Mouse (Mus musculus) urinary bladder, postnatal 14 days (tissue): ENCODE measurements around the gene Rab3a.

ENCODE experiments used
- DNase-seq: peaks from one replicate; pipeline ENCODE4 v3.0.0; 2021; ENCODE audit warnings: low spot score

Gene Rab3a

GRCm38 (mm10) chr8:70758616-70759561, 4.4 kb downstream of the Rab3a start:
- peak; percentile 4 for DNase-seq

GRCm38 (mm10) chr8:70760350-70760749, 5.9 kb downstream of the Rab3a start:
- DNase-seq, result no peak

GRCm38 (mm10) chr8:70760775-70761406, 6.4 kb downstream of the Rab3a start, which contains the start of gene Mpv17l2:
Gene Mpv17l2 (minus strand): TSS chr8:70760946.
- DNase-seq, result peak; percentile 96

GRCm38 (mm10) chr8:70762118-70762517, 7.6 kb downstream of the Rab3a start:
- no peak for DNase-seq

- peak; percentile 62 for DNase-seq
Measured at GRCm38 (mm10) chr8:70763354-70763753, 8.9 kb downstream of the Rab3a start.

- DNase-seq, result no peak
Measured at GRCm38 (mm10) chr8:70764026-70764425, 9.5 kb downstream of the Rab3a start.

GRCm38 (mm10) chr8:70764676-70765075, 10.2 kb downstream of the Rab3a start:
- no peak for DNase-seq

- DNase-seq, result no peak
Measured at GRCm38 (mm10) chr8:70765329-70765728, 10.8 kb downstream of the Rab3a start.

GRCm38 (mm10) chr8:70765838-70766570, 11.5 kb downstream of the Rab3a start:
- peak; percentile 53 for DNase-seq

- peak; percentile 88 for DNase-seq
Measured at GRCm38 (mm10) chr8:70766571-70767440, 12.3 kb downstream of the Rab3a start.

GRCm38 (mm10) chr8:70767503-70767902, 13.0 kb downstream of the Rab3a start:
- no peak for DNase-seq

GRCm38 (mm10) chr8:70768231-70768776, 13.8 kb downstream of the Rab3a start:
- DNase-seq, result no peak

- DNase-seq, result no peak
Measured at GRCm38 (mm10) chr8:70768956-70769355, 14.5 kb downstream of the Rab3a start.

GRCm38 (mm10) chr8:70769359-70769758, 14.9 kb downstream of the Rab3a start:
- DNase-seq, result peak; percentile 97

- no peak for DNase-seq
Measured at GRCm38 (mm10) chr8:70769858-70770257, 15.4 kb downstream of the Rab3a start.

- DNase-seq, result no peak
Measured at GRCm38 (mm10) chr8:70770748-70771147, 16.3 kb downstream of the Rab3a start.

- DNase-seq, result no peak
Measured at GRCm38 (mm10) chr8:70771217-70771616, 16.7 kb downstream of the Rab3a start.

GRCm38 (mm10) chr8:70772075-70772474, 17.6 kb downstream of the Rab3a start:
- DNase-seq, result no peak

GRCm38 (mm10) chr8:70772890-70773289, 18.4 kb downstream of the Rab3a start:
- peak; percentile 59 for DNase-seq

- DNase-seq, result peak; percentile 67
Measured at GRCm38 (mm10) chr8:70773410-70773809, 18.9 kb downstream of the Rab3a start.

GRCm38 (mm10) chr8:70773833-70774232, 19.4 kb downstream of the Rab3a start:
- DNase-seq, result peak; percentile 82
